Mouse (Mus musculus): ENCODE measurements around the gene Impg1. TPM values are rescaled to one million over a fixed set of nuclear protein-coding genes. Genes with fewer than 3 reads are reported as not detected.

Impg1 gene
- 0.12 and 0.23 TPM in 2 replicates for total RNA-seq (2017)

GRCm38 (mm10) chr9:80465381-80465780, at the start of gene Impg1:
Gene Impg1 (minus strand): TSS chr9:80465481.
- no peak for ATAC-seq (ENCODE audit: extremely low read depth, insufficient number of reproducible peaks, low FRiP score, poor library complexity, severe bottlenecking)

GRCm38 (mm10) chr9:80509464-80510153, 44.3 kb upstream of the Impg1 start:
- peak; percentile 46; the same call in 1 of the 2 replicates for ATAC-seq (ENCODE audit: extremely low read depth, insufficient number of reproducible peaks, low FRiP score, poor library complexity, severe bottlenecking)

- ATAC-seq (ENCODE audit: extremely low read depth, insufficient number of reproducible peaks, low FRiP score, poor library complexity, severe bottlenecking): no peak
These were observed 39.3 kb upstream of the Impg1 start for GRCm38 (mm10) chr9:80504496-80505012.

DNA sequence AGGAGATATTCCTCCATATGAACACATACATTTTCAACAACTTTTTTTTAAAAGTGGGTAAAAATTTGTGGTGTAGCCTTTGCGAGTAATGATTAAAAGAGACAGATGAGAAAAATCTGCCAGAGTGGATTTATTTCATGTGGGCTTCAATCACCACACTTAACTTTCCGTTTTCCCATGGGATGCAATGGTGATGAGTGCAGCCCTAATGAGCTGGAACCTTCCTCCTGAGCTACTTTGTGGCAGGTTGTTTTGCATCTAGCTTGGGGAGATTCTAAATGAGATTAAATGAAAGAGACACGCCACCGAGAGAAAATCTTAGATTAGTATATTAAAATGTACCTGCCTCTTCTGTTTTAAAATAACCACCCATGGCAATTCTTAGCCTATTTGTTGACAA, 26.3 kb upstream of the Impg1 start:
- ATAC-seq (ENCODE audit: extremely low read depth, insufficient number of reproducible peaks, low FRiP score, poor library complexity, severe bottlenecking): no peak

DNA sequence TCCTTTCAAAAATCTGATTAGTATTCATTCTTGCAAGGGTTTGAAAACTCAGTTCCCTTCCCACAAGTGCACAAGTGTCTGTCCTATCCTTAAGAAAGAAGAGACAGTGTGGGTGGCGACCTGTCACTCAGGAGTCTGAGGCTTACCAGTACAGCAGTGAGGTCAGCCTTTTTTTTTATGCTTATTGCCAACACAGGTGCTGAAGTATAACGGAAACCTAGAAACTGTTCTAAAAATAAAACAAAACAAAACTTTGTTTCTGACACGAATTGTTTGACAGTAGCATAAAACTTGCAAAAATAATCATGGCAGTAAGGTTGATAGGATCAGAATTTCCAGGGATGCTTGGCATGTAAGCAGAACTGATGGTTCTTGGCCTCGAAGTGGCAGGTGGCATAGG, 4.9 kb downstream of the Impg1 start:
- ATAC-seq (ENCODE audit: extremely low read depth, insufficient number of reproducible peaks, low FRiP score, poor library complexity, severe bottlenecking): no peak

- no peak for ATAC-seq (ENCODE audit: extremely low read depth, insufficient number of reproducible peaks, low FRiP score, poor library complexity, severe bottlenecking)
These were observed 14.6 kb downstream of the Impg1 start for GRCm38 (mm10) chr9:80450467-80451261.

GRCm38 (mm10) chr9:80441096-80441710, 24.1 kb downstream of the Impg1 start:
- no peak for ATAC-seq (ENCODE audit: extremely low read depth, insufficient number of reproducible peaks, low FRiP score, poor library complexity, severe bottlenecking)

DNA sequence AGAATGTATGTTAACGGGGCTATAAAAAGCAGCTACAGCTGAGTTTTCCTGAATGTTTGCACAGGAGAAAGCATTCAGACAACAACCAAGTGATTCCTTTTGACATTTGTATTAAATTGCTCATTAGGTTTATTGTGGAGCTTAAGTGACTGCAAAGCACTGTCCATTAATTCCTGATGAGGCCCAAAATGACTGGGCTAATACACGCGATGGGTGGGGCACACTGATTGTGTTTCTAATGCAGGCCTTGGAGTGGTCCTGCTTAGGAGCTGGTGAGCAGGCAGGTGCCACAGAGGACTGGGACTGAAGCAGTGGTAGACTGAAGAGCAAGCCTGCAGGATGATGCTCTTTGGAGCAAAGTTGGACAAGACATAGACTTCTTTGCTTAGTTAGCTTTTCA, 73.9 kb downstream of the Impg1 start:
- no peak for ATAC-seq (ENCODE audit: extremely low read depth, insufficient number of reproducible peaks, low FRiP score, poor library complexity, severe bottlenecking)

DNA sequence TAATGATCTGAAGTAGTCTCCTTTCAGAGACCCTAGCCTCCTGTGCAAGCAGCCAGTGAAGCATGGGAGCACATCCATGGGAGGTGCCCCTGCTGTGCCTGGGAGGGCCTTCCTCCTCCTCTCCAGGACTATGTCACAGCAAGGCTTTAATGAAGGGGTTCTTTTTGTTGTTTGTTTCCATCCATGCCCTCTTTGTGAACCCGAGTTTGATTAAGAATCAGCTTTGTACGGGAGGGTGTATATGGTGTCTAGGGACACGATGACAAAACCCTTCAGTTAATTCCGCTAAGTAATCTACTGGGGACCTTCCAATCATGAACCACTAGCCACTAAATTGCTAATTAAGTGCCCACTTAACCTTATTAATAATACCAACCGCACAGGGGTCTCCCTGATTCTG, 74.3 kb downstream of the Impg1 start:
- no peak for ATAC-seq (ENCODE audit: extremely low read depth, insufficient number of reproducible peaks, low FRiP score, poor library complexity, severe bottlenecking)

- ATAC-seq (ENCODE audit: extremely low read depth, insufficient number of reproducible peaks, low FRiP score, poor library complexity, severe bottlenecking): no peak
These were observed 77.4 kb downstream of the Impg1 start for GRCm38 (mm10) chr9:80387890-80388289.

GRCm38 (mm10) chr9:80386492-80386891, 78.8 kb downstream of the Impg1 start:
- no peak for ATAC-seq (ENCODE audit: extremely low read depth, insufficient number of reproducible peaks, low FRiP score, poor library complexity, severe bottlenecking)

GRCm38 (mm10) chr9:80386000-80386399, 79.3 kb downstream of the Impg1 start:
- ATAC-seq (ENCODE audit: extremely low read depth, insufficient number of reproducible peaks, low FRiP score, poor library complexity, severe bottlenecking): 0 out of 2 replicates have a peak, but pooled peaks have one; percentile 39

DNA sequence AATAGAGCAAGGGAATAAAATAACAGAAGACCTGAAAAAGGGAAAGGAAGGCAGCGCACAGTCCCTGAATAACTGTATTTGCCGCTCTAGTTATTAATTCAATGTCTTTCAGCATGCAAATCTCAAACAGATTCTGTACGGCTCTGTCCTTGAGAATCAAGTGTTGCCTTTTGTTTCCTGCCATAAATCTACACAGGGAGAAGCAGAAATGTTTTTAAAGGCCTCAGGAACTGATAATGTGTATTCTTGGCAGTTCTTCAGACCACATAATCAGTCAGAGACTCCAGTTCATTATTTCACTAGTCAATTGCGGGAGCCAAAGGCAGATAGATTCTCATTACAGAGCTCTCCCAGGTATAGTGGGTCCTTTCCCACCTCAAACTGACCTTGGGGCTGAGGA, 82.6 kb downstream of the Impg1 start:
- ATAC-seq (ENCODE audit: extremely low read depth, insufficient number of reproducible peaks, low FRiP score, poor library complexity, severe bottlenecking): no peak

GRCm38 (mm10) chr9:80380078-80380645, 85.1 kb downstream of the Impg1 start:
- ATAC-seq (ENCODE audit: extremely low read depth, insufficient number of reproducible peaks, low FRiP score, poor library complexity, severe bottlenecking): no peak

- no peak for ATAC-seq (ENCODE audit: extremely low read depth, insufficient number of reproducible peaks, low FRiP score, poor library complexity, severe bottlenecking)
These were observed 91.2 kb downstream of the Impg1 start for GRCm38 (mm10) chr9:80374100-80374499.

DNA sequence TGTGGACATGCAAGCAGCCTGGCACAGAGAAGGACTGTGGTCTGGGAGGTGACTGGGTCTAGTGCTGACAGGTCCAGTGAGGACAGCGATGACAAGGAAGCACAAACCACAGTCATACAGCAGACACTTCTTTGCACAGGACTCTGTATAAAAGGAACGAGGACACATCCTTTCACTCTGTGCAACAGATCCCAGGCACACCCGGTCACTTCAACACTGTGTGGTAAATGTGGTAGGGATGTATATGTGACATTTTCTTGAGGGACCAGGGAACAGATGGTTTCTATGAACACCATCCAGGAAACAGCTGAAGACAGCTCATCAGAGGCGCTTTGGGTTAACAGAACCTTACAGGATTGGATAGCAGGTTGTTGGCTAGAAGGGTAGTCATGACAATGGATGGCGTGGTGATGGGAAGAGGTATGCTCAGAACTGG, 92.0 kb downstream of the Impg1 start:
- no peak for ATAC-seq (ENCODE audit: extremely low read depth, insufficient number of reproducible peaks, low FRiP score, poor library complexity, severe bottlenecking)

GRCm38 (mm10) chr9:80368636-80369035, 96.6 kb downstream of the Impg1 start:
- ATAC-seq (ENCODE audit: extremely low read depth, insufficient number of reproducible peaks, low FRiP score, poor library complexity, severe bottlenecking): no peak

DNA sequence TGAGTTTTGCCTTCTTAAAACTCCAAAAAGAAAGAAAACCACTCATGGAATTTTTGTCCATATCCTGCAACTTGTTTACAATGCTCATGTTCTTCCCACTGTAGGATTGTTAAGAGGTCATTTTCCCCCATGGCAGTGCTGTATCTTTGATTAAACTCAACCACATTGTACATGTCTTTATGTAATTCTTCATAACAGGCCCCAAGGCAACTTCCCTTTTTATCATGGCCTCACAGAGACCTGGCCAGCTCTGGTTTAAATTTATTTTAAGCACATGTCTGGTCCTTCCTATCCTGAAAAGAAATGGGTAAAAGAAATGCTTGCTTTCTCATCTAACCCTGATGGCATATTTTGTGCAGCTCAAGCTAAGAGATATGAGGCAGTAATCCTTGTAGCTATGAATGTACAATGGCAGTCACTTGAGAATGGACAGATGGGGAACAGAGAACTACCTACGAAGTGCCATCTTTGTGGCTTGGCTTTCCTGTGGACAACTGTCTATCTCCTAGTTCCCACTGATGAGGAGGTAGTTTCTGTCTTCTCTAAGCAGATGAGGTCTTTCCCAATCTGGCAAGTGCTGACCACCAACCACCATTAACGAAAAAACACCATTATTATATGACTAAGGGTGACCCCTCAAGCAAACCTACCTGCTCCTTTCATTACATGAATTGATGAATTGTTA, 97.6 kb downstream of the Impg1 start:
- ATAC-seq (ENCODE audit: extremely low read depth, insufficient number of reproducible peaks, low FRiP score, poor library complexity, severe bottlenecking): no peak

DNA sequence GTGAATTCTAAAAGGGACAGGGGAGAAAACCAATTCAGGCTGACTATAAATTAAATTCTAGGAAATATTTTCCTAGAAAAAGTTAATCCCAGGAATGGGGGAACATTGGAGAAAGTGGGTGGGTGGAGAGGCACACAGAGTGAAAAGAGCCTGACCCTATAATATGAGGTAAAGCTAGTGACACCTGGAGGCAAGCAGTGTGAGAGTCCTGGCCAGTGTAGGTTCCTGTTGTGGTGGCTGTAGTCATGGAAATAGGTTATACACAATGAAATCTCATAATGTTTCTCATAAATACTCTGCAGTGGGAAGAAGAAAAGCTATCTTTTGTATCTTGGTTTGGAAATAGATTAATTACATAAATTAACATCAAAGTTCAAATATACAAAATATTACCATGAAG, 105.2 kb downstream of the Impg1 start:
- ATAC-seq (ENCODE audit: extremely low read depth, insufficient number of reproducible peaks, low FRiP score, poor library complexity, severe bottlenecking): no peak
